Mouse (Mus musculus) v-Abl transformed pro-B cells (cell line): ENCODE measurements around the gene Ifi47.

Source experiments
- in situ Hi-C, 2 experiments: fragments of 400-800 bp; cut with MboI; formaldehyde crosslinking; loops; one replicate each; pipeline ENCODE4 v1.15.1; 2025; ENCODE audit not compliant: unreplicated experiment in 2 of 2

The Ifi47 gene

DNA sequence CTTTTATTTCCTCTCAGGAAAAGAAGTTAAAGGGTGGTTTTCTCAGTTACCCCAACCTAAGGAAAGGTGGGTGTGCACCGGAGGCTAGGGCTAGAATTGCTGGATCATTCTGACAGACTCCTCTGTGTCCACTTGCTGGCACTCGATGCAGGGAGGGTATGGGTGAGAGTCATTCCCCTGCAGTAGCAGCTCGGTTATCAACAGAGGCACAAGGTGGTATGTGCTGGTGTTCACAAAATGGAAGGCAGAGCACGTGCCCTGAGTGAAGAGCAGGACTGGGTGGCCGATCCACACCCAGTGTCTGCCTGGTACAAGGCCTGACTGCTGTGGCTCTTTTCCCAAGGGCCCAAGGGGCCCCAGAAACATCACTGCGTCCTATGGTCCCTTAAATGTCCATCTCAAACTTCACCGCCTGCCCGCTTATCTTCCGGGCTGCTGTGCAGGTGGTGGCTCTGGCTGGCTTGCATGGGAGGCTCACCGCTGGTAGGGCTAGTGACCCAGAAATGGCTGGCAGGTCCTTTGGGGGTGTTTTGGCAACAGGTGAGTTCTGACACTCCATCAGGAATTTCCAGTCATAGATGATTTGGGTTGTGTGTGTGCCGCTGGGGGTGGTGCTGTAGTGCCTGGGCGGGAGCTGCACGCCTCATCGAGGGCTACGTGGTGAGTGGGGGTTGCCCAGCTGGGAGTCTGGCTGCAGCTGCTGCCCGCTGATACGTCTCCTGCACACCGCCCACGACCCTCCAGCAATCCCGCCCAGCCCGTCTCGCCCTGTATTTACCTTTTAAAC lies 11.6 kb downstream of the Ifi47 start:
- in situ Hi-C loops, result loop anchor here (10.0 to 25.0 kb wide), 3 partner anchors 93 to 157 kb away; partner anchors contain the start of genes Gm12185 (in 2 of the 2), Tgtp1 (in 2 of the 2), 9930111J21Rik1 (in 1 of the 2) and Mgat1 (in 1 of the 2)

DNA sequence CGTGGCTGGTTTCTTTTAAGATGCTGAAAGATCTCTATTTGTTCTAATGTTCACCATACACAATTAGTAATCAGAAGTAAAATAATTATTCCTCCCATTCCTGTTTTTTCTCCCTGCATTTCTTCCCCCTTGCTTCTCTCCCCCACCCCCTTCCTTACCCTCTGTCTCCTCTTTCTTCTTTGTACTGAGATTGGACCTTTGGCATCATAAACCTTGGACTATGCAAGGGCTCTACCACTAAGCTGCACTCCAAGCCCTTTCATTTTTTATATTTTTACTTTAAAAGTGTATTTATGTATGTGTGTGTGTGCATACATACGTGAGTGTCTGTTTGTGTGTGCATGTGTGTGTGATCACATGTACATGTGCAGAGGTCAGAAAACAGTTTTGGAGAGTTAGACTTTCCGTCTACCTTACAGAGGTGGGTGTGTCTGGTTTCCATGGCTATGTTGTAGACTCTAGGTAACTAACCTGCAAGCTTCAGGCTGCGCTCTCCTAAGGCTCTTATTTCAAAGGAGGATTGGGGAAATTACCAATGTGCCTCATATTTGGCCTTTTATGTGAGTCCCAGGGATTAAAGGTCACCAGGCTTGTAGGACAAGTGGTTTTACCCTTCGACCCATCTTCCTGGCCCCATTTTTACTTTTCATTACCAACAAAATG lies 12.7 kb downstream of the Ifi47 start:
- in situ Hi-C loops, result loop anchor here (10.0 to 25.0 kb wide), 3 partner anchors 94 to 156 kb away; partner anchors contain the start of genes Gm12185 (in 2 of the 2), Tgtp1 (in 2 of the 2), 9930111J21Rik1 (in 1 of the 2) and Mgat1 (in 1 of the 2)

DNA sequence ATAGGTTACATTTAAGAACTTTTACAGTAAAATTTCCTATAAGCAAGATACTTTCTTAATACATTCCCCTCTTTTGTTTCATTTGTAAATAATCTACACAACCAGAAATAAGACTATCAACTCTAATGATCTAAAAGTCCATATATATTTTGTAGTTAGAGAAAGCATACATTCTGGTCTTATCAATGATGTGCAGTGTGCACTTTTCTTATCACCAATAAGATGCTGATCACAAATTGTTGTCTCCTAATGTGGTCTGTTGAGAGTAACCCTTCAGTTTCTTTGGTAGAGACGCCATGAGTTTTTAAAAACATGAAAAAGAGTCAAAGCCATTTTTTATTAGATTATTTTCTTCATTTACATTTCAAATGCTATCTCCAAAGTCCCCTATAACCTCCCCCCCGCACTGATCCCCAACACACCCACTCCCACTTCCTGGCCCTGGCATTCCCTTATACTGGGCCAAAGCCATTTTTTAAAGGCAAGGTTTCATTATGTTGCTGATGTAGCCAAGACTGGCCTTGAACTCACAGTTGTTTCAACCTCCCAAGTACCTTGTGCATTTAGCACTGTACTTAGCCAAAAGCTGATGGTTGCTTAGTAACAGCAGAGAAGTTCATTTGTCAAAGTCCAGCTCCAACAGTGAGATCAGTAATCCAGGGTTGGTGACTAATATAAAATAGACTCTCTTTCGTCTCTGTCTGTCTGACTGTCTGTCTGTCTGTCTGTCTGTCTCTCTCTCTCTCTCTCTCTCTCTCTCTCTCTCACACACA lies 13.5 kb downstream of the Ifi47 start:
- in situ Hi-C loops, result loop anchor here (10.0 to 25.0 kb wide), 3 partner anchors 95 to 155 kb away; partner anchors contain the start of genes Gm12185 (in 2 of the 2), Tgtp1 (in 2 of the 2), 9930111J21Rik1 (in 1 of the 2) and Mgat1 (in 1 of the 2)

DNA sequence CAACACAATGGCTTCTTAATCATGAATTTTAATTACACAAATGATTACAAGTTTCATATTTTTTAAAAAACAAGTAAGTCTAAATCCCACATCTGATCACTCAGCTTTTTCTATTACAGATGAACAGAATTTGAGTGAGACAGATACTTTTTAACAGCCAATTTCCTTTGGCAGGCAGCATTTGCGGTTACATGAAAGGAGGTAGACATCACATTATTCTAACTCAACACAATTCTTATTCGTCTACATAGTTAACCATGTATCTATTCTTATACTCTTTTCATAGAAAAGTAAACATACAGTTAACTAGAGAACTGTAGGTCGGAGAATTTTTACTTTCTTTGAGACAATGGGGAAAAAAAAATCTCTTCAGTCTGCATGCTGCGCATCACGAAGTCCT lies 14.2 kb downstream of the Ifi47 start:
- in situ Hi-C loops, result loop anchor here in 1 of 2 experiments (25.0 kb wide), 1 partner anchor 103 kb away; the partner anchor contains the start of genes 9930111J21Rik1, Gm12185, Olfr56 and Tgtp1

DNA sequence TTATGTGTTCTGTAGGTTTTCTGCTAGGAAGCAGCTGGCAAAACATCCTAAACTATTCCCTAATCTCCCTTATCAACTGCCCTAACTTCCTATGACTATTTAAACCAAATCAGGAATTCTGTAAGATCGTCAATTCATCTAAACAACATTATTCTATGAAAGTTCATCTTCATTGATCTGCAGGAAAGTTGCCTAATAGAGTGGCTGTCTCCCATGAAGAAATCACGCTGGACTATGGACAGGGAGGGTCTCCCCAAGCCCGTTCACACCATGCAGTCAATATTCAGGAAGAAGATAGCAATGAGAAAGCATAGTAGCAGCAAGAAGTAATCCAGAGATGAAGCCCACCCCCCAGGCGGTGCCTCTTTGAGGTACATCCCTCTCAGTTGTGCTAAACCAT lies 14.8 kb downstream of the Ifi47 start:
- in situ Hi-C loops, result loop anchor here in 1 of 2 experiments (25.0 kb wide), 1 partner anchor 104 kb away; the partner anchor contains the start of genes 9930111J21Rik1, Gm12185, Olfr56 and Tgtp1

DNA sequence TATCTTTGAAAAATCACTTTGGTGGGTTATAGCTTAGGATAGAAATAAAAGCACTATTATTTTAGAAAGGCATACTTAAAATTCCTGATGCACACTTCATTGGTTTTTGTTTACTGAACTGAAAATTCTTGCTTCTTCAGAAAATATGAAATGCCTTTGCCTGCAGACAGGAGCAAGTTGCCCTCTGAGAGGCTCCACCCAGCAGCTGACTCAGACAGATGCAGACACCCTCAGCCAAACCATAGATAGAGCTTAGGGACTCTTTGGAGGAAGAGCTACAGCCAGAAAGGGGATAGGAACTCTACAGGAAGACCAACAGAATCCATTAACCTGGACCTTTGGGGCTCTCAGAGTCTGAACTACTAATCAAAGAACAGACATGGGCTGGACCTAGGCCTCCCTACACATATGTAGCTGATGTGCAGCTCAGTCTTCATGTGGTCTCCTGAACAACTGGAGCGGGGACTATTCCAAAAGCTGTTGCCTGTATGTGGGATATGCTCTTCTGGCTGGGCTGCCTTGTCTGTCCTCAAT lies 15.7 kb downstream of the Ifi47 start:
- in situ Hi-C loops, result loop anchor here in 1 of 2 experiments (25.0 kb wide), 1 partner anchor 105 kb away; the partner anchor contains the start of genes 9930111J21Rik1, Gm12185, Olfr56 and Tgtp1

DNA sequence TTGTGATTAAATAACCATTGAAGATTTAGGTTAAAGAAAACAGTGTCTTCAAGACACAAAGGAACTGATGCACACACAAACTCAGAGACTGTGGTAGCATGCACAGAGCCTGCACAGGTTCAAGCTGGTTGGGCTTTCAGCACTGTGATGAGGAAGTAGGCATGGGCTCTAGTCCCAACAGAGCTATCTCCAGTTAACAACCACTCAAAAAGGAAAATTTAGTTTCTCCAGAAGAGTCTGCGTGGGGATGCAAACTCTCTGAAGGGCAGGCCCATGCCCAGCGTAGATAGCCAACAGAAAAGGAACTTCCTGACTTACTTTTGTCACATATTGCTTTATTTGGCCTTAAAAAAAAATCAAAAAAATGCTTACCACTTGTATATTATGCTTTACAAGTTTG lies 16.4 kb downstream of the Ifi47 start:
- in situ Hi-C loops, result loop anchor here in 1 of 2 experiments (25.0 kb wide), 1 partner anchor 105 kb away; the partner anchor contains the start of genes 9930111J21Rik1, Gm12185, Olfr56 and Tgtp1

DNA sequence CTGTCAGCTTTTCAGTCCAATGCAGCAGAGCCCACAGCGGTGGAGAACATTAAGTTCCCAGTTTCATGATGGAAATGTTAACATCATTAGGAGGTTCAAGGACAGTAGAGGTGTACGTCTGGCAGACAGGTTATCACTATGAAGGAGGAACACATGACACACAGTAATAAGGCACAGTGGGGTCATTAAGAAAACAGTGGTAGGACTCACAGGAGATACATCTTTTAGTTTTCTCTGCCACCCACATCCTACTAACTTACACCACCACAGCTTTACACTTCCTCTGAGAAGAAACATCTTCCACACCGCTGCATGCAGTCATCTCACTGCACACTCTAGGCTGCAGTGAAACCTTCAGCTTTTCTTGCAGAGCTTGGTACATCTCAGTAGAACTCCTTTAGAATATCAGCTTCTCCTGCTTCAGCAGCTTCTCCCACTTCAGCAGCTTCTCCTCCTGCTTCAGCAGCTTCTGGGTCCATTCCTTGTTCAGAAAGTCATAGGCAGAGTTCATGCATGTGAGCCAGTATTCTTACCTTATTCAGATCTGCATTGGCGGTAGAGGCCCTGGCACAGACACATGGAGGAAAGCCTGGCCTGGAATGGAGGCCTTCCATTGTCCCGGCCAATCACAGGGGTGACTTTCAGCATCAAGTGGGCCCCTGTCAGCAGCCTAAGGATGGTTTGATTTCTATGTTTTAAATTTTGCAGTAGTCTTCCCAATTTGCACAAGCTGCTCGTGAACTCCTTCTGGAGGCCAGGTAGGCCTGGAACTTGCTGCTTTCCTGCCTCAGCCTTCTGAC lies 17.7 kb downstream of the Ifi47 start:
- in situ Hi-C loops, result loop anchor here in 1 of 2 experiments (25.0 kb wide), 1 partner anchor 107 kb away; the partner anchor contains the start of genes 9930111J21Rik1, Gm12185, Olfr56 and Tgtp1

DNA sequence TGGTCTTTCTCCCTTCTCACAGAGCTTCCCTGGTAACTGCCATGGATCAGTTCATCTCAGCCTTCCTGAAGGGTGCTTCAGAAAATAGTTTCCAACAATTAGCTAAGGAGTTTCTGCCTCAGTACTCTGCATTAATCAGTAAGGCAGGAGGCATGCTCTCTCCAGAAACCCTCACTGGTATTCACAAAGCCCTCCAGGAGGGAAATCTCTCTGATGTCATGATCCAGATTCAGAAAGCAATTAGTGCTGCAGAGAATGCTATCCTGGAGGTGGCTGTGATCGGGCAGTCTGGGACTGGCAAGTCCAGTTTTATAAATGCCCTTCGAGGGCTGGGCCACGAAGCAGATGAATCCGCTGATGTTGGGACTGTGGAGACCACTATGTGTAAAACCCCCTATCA lies 19.0 kb downstream of the Ifi47 start:
- in situ Hi-C loops, result loop anchor here (5.0 to 25.0 kb wide), 2 partner anchors 108 to 223 kb away; partner anchors contain the start of genes Irgm1 (in 2 of the 2), 9930111J21Rik1 (in 1 of the 2), Gm12185 (in 1 of the 2) and Olfr56 (in 1 of the 2)

DNA sequence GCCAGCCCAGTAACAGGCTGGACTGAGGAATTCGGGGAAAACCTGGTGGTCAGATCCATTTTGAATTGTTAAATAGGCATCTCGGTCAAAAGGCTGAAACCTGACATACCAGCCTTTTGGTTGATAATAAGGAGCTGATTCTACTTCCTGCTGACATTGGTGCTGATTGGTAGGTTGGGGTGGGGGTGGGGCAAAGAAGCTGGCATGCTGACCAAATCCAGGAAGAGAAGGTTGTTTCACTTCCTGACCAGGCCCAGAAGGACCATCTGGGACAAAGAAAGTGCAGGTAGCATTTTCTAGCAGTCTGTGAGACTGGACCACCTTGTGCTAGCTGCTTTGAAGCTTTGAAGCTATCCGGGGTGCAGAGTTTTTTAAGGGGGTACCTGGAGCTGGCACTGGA lies 24.0 kb downstream of the Ifi47 start:
- in situ Hi-C loops, result no loop called here

DNA sequence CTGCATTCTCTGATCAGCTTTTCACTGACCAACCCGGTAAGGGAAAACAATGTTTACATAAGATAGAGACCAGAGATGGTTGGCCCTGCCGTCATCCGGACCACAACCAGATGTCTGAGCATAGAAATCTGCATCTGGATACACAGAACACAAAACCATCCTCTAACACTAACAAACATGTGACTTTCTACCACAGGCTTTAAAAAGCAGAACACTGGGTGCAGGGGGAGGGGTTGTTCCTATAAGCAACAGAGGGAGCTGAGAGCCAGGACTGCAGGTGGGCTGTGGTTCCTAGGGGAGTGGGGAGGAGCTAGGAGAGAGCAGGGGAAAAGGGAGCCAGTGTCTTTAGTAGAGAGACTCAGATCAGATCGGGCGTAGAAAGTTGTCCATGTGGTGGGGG lies 25.1 kb downstream of the Ifi47 start:
- in situ Hi-C loops, result no loop called here

DNA sequence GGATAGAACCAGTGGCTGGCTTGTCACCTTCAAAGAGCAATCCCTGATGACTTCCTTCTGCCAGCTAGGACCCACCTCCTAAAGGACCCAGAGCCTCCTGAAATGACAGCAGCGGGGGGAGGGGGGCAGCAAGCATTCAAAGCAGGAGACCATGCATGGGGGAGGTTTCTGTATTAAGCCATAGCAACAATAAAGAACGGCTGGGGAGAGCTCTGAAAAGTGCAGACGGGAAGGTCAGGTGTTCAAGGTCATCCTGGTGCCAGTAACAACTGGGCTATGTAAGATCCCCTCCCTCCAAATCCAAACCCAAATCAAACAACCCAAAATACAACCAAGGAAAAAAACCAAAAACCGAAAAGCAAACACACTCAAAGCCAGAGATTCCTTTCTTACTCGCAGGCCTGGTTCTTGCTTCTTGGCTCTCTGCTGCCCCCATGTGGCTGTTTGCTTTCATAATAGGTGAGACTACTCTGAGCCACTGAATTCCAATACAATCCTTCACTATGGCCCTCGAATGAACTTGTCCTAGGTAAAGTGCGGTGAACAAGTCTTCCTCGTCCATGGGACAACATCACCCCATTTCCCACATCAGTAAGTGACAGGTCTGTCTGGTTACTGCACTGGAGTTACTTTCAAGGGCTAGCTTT lies 26.8 kb downstream of the Ifi47 start:
- in situ Hi-C loops, result no loop called here

DNA sequence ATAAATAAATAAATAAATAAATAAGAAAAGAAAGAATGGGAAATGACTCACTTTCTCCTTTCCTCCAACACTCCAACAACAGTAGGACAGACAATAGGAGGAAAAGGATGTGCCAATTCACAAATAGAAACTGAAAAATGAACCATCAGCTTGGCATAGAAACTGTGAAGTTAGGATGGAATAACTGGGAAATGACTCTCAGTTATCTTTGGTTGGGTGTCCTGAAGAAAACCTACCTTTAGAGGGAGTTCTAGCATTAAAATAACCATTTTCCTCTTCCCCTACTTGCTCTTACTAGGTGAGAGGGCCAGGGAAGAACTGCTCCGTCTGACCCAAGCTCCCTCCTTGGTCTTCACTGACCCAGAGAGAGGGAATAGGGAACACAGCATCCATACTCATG lies 29.4 kb downstream of the Ifi47 start:
- in situ Hi-C loops, result loop anchor here (5.0 kb wide), 2 partner anchors 318 to 333 kb away; no protein-coding TSS in a partner anchor

DNA sequence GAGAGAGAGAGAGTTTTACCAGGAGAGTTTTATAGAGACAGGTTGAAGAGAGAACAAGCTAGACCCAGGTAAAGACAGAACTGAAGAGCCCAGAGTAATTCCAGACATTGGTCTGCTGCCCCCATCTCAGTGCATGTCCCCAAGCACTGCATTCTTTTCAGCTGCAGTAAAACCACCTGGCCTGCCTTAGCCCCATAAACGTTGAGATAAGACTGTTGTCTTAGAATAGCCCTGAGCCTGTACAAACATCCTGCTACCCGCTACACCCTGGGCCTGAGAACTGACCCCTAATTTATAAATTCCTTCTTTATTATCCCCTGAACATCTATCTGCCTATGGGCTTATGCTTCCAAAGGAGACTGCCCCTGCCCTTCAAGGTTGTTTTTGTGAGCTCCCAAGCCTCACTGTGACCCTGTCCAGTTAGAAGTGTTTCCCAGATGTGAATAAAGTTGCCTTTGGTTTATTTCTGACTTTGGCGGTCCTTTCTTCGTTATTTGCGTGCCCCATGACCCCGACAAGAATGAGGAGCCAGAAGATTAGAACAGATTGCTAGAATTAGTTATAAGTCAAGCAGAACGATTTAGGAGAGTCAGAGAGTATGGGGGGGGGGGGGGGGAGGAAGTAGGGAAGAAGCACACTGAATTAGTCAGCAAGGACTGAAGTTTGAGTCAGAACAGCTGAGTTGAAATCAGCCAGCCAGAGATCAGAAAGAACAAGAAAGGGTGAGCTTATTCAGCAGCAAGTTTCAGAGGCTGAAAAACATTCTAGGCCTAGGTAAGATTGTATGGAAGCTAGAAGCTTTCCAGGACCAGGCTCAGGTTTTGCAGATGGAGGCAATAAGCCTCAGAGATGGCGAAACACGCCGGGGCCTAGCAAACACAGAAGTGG lies 31.5 kb downstream of the Ifi47 start:
- in situ Hi-C loops, result loop anchor here (5.0 kb wide), 2 partner anchors 321 to 336 kb away; no protein-coding TSS in a partner anchor

DNA sequence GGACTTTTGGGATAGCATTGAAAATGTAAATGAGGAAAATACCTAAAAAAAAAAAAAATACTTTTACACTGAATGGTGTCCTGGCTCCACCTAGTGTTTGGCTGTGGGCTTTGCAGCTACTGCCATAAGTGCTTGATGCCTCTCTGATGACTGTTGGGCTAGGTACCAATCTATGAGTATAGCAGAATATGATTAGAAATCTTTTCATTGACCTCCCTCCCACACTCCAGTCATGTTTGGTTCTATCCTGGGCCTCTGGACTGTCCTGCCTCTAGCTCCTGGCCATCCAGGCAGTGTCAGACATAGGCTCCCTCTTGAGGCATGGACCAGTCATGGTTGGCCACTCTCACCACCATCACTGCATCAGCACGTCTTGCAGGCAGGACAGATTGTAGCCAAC lies 32.4 kb downstream of the Ifi47 start:
- in situ Hi-C loops, result loop anchor here (5.0 kb wide), 2 partner anchors 322 to 337 kb away; no protein-coding TSS in a partner anchor

DNA sequence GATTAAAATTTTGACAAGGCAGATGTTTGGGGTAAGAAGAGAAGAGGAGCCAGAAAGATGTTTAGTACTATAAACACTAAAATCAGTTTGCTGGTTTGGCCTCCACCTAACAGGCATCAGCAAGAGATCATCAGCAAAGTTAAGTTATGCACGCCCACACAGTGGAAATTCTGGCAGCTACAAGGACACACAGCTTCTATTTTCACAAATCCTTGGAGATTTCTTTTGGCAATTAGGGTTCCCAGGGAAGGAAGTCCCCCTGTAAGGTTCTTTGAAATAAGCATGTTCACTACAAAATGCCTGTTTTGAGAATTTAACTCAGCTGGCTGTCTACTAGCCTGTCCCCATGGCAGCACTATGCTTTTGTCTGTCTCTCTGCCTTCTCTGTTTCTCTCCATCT lies 34.6 kb downstream of the Ifi47 start:
- in situ Hi-C loops, result loop anchor here in 1 of 2 experiments (5.0 kb wide), 1 partner anchor 151 kb away; no protein-coding TSS in a partner anchor

DNA sequence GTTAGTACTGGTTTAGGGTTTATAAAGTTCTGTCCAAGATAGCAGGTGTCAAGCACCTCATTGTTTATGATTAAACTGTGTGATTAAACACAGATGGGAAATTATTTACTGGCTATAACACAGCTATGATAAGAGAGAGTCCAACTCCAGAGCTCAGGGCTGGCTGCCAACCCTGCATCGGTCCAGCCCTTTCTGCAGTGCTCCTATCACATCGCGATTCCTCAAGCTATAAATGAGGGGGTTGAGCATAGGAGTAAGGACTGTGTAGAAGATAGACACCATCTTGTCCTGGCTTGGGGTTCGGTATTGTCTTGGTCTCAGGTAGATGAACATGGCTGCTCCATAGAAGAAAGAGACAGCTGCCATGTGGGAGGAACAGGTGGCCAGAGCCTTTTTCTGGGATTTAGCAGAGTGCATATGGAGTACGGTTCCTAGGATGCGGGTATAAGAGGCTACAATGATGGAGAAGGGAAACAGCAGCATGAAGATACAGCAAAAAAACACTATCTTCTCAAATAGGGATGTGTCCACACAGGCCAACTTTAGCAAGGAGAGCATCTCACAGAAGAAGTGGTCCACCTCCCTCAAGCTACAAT lies 36.3 kb downstream of the Ifi47 start:
- in situ Hi-C loops, result loop anchor here in 1 of 2 experiments (5.0 kb wide), 1 partner anchor 150 kb away; no protein-coding TSS in a partner anchor
